Mouse (Mus musculus) E14TG2a.4 (cell line): ENCODE data around the gene Nrbp1.

Experiments
- CTCF ChIP-seq: conservative IDR thresholded peaks from 2 replicates; pipeline ENCODE4 v1.5.1; 2014; ENCODE audit warnings: low read length
- NANOG ChIP-seq: IDR thresholded peaks from 2 replicates; pipeline ENCODE4 v1.6.1; 2014; ENCODE audit warnings: borderline replicate concordance, low read length, mixed read lengths

DNA sequence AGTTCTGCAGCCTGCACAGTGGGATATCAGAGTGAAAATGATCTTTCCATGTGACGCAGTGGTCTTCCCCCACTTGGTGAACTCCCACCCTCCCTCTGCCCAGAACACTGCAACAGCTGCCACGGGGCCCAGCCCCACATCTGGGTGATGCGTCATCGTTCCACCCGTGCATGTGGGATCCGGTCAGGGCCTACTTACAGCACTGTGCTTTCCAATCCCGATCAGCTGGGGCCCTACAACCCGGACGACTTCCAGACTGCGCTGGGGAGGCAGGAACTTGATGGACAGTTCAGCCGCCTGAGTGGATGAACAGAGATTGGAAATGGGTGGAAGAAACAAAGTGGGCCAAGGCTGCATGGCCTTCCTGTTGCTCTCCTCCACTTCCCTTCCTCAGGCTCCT is 17.0 kb downstream of the Nrbp1 start:
- TF ChIP-seq CTCF (no peak), NANOG (no peak)
